Mouse (Mus musculus) liver, embryonic 12.5 days (tissue): ENCODE measurements at regions not wholly inside any gene's neighbourhood (a gene's known extent, or its start where the extent isn't known, plus 50 kb on each side); places are given as distances from the start of the nearest gene placed in this dataset.

Experiments used
- ATAC-seq: fragments of 200-750 bp; cut with Nextera tagmentation; 2 replicates; pipeline ENCODE4 v1.8.0; 2017; ENCODE audit warnings: moderate number of reproducible peaks, mild to moderate bottlenecking, moderate library complexity
- H3K27ac ChIP-seq: fragments of 300-500 bp; sonication (generic); 2 replicates; pipeline ENCODE4 v1.5.1; 2016; ENCODE audit warnings: mild to moderate bottlenecking
- H3K27me3 ChIP-seq: fragments of 300-500 bp; sonication (generic); replicated peaks from 2 replicates; pipeline ENCODE4 v1.6.1; 2016; ENCODE audit warnings: mild to moderate bottlenecking, moderate library complexity
- H3K36me3 ChIP-seq: fragments of 300-500 bp; sonication (generic); 2 replicates; pipeline ENCODE4 v1.6.1; 2016; ENCODE audit warnings: mild to moderate bottlenecking, moderate library complexity
- H3K4me1 ChIP-seq: fragments of 300-500 bp; sonication (generic); 2 replicates; pipeline ENCODE4 v1.6.1; 2016
- H3K4me2 ChIP-seq: fragments of 300-500 bp; sonication (generic); 2 replicates; pipeline ENCODE4 v1.6.1; 2016; ENCODE audit warnings: mild to moderate bottlenecking, moderate library complexity
- H3K4me3 ChIP-seq: fragments of 300-500 bp; sonication (generic); 2 replicates; pipeline ENCODE4 v1.5.1; 2016; ENCODE audit warnings: mild to moderate bottlenecking, moderate library complexity
- H3K9ac ChIP-seq: fragments of 300-500 bp; sonication (generic); 2 replicates; pipeline ENCODE4 v1.6.1; 2016; ENCODE audit warnings: mild to moderate bottlenecking, moderate library complexity
- H3K9me3 ChIP-seq: fragments of 300-500 bp; sonication (generic); replicated peaks from 2 replicates; pipeline ENCODE4 v1.6.1; 2016; ENCODE audit warnings: mild to moderate bottlenecking, moderate library complexity
- WGBS: fragments of 180-500 bp; shearing (Covaris S2); methylation state at CpG from one replicate; pipeline ENCODE4 v1.1.7; 2016; ENCODE audit not compliant: insufficient replicate concordance; 5-methylcytosine and 5-hydroxymethylcytosine counted together

- Histone ChIP-seq H3K9ac (no peak overlapping the region), H3K4me1 (no peaks in the 10 kb centered on the region), H3K9me3 (no peaks in the 10 kb centered on the region), H3K36me3 (no peaks in the 10 kb centered on the region), H3K4me2 (no peak overlapping the region), H3K27me3 (no peaks in the 10 kb centered on the region), H3K4me3 (no peak overlapping the region), H3K27ac (no peak overlapping the region)
- no peak for ATAC-seq
- 55% methylated on average over 1 of the region's 1 CpGs for WGBS
Observed at GRCm38 (mm10) chr9:113414690-113415089, 293.4 kb downstream of the Pdcd6ip start.

GRCm38 (mm10) chr9:113413851-113414250 is 294.2 kb downstream of the Pdcd6ip start:
- Histone ChIP-seq H3K9ac (no peak overlapping the region), H3K4me2 (no peak overlapping the region), H3K4me1 (no peaks in the 10 kb centered on the region), H3K27me3 (no peaks in the 10 kb centered on the region), H3K36me3 (no peaks in the 10 kb centered on the region), H3K4me3 (no peak overlapping the region), H3K27ac (no peak overlapping the region), H3K9me3 (no peaks in the 10 kb centered on the region)
- ATAC-seq = no peak
- WGBS = 68% methylated on average over 3 of the region's 3 CpGs

DNA sequence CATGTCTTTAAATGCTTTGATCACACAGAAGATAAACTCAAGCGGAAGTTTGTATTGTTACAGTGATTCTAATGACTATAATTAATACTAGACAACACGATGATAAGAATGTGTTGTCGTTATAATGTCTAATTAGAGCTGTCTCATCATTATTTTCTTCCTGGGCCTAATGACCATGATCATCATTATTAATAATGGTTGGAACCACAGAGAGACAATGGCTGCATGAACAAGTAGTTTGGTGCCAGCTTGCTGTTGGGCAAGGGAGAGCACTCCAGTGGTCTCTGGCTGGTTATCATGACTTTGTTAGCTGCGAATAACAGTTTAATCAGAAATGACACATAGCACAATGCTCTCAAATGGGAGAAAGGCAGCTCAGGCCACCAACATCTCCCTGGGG is 296.4 kb downstream of the Pdcd6ip start:
- Histone ChIP-seq H3K9ac (no peak overlapping the region), H3K4me1 (no peaks in the 10 kb centered on the region), H3K27me3 (no peaks in the 10 kb centered on the region), H3K4me3 (no peak overlapping the region), H3K4me2 (no peak overlapping the region), H3K36me3 (no peaks in the 10 kb centered on the region), H3K9me3 (no peaks in the 10 kb centered on the region), H3K27ac (no peak overlapping the region)
- ATAC-seq = no peak
- WGBS = 74% methylated on average over 4 of the region's 4 CpGs

GRCm38 (mm10) chr9:113408521-113408920 is 299.5 kb downstream of the Pdcd6ip start:
- H3K4me1 ChIP-seq = no peaks in the 10 kb centered on the region
- no peak overlapping the region for H3K9ac ChIP-seq
- no peaks in the 10 kb centered on the region for H3K9me3 ChIP-seq
- no peak for ATAC-seq
- H3K27me3 ChIP-seq = no peaks in the 10 kb centered on the region
- WGBS = 62% methylated on average over 4 of the region's 4 CpGs
- H3K27ac ChIP-seq = no peak overlapping the region
- H3K36me3 ChIP-seq = no peaks in the 10 kb centered on the region
- no peak overlapping the region for H3K4me3 ChIP-seq
- H3K4me2 ChIP-seq = no peak overlapping the region

GRCm38 (mm10) chr9:113394320-113394719 is 313.7 kb downstream of the Pdcd6ip start:
- Histone ChIP-seq H3K36me3 (no peaks in the 10 kb centered on the region), H3K4me2 (no peak overlapping the region), H3K27ac (no peak overlapping the region), H3K4me3 (no peak overlapping the region), H3K9me3 (no peaks in the 10 kb centered on the region), H3K9ac (no peak overlapping the region), H3K4me1 (no peaks in the 10 kb centered on the region), H3K27me3 (no peaks in the 10 kb centered on the region)
- 58% methylated on average over 3 of the region's 3 CpGs for WGBS
- no peak for ATAC-seq

- Histone ChIP-seq H3K27ac (no peak overlapping the region), H3K36me3 (no peaks in the 10 kb centered on the region), H3K9ac (no peak overlapping the region), H3K4me2 (no peak overlapping the region), H3K27me3 (no peaks in the 10 kb centered on the region), H3K9me3 (peaks cover 13% of the 10 kb centered on the region; the same call in 1 of the 2 replicates), H3K4me1 (no peaks in the 10 kb centered on the region), H3K4me3 (no peak overlapping the region)
- WGBS = 70% methylated on average over 12 of the region's 12 CpGs
- no peak for ATAC-seq
Observed at GRCm38 (mm10) chr9:113387356-113387755, 320.7 kb downstream of the Pdcd6ip start.

DNA sequence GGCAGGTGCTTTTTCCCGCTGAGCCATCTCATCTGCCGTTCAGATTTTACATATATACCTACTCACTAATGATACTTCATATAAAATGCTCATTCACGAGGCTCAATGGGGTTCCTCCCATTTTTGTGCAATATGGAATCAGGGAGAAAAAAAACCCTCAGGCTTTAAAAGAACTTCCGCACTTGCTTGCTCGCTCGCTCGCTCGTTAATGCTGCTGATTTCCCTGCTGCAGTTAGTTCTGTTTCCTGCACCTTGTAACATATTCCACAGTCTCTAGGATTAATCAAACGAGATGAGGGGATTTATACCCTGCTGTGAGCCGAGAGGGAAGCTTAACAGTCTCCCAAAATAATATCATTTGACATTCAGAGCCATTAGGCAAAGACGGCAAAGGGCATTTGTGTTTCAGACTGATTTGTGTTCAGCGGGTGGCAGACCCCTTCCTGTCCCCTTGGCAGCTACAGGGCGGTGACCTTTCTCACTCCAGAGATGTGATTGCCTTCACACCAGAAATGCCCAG is 326.4 kb downstream of the Pdcd6ip start:
- H3K9ac ChIP-seq = no peak overlapping the region
- H3K36me3 ChIP-seq = no peaks in the 10 kb centered on the region
- H3K4me1 ChIP-seq = no peaks in the 10 kb centered on the region
- no peak overlapping the region for H3K27ac ChIP-seq
- H3K4me2 ChIP-seq = no peak overlapping the region
- H3K27me3 ChIP-seq = no peaks in the 10 kb centered on the region
- 60% methylated on average over 13 of the region's 13 CpGs for WGBS
- H3K9me3 ChIP-seq = peaks cover 20% of the 10 kb centered on the region; the same call in 1 of the 2 replicates
- ATAC-seq = no peak
- no peak overlapping the region for H3K4me3 ChIP-seq

GRCm38 (mm10) chr9:113380408-113381129 is 327.5 kb downstream of the Pdcd6ip start:
- no peaks in the 10 kb centered on the region for H3K36me3 ChIP-seq
- no peaks in the 10 kb centered on the region for H3K4me1 ChIP-seq
- H3K27ac ChIP-seq = no peak overlapping the region
- H3K4me2 ChIP-seq = no peak overlapping the region
- no peaks in the 10 kb centered on the region for H3K27me3 ChIP-seq
- H3K9ac ChIP-seq = no peak overlapping the region
- ATAC-seq = no peak
- peaks cover 26% of the 10 kb centered on the region; the same call in 1 of the 2 replicates for H3K9me3 ChIP-seq
- WGBS = 63% methylated on average over 17 of the region's 17 CpGs
- no peak overlapping the region for H3K4me3 ChIP-seq

- H3K9me3 ChIP-seq = peaks cover 18% of the 10 kb centered on the region; the same call in 1 of the 2 replicates
- H3K9ac ChIP-seq = no peak overlapping the region
- H3K36me3 ChIP-seq = no peaks in the 10 kb centered on the region
- ATAC-seq = no peak
- 58% methylated on average over 2 of the region's 2 CpGs for WGBS
- no peak overlapping the region for H3K27ac ChIP-seq
- H3K4me1 ChIP-seq = no peaks in the 10 kb centered on the region
- no peaks in the 10 kb centered on the region for H3K27me3 ChIP-seq
- H3K4me3 ChIP-seq = no peak overlapping the region
- H3K4me2 ChIP-seq = no peak overlapping the region
Observed at GRCm38 (mm10) chr9:113378525-113378924, 329.5 kb downstream of the Pdcd6ip start.

GRCm38 (mm10) chr9:113371718-113372306 is 336.2 kb downstream of the Pdcd6ip start:
- H3K9me3 ChIP-seq = 0 out of 2 replicates have a peak, but pooled peaks cover 14% of the 10 kb centered on the region
- no peak overlapping the region for H3K27ac ChIP-seq
- no peaks in the 10 kb centered on the region for H3K36me3 ChIP-seq
- no peak overlapping the region for H3K4me2 ChIP-seq
- H3K27me3 ChIP-seq = no peaks in the 10 kb centered on the region
- H3K9ac ChIP-seq = no peak overlapping the region
- 57% methylated on average over 7 of the region's 7 CpGs for WGBS
- ATAC-seq = no peak
- no peak overlapping the region for H3K4me3 ChIP-seq
- no peaks in the 10 kb centered on the region for H3K4me1 ChIP-seq

DNA sequence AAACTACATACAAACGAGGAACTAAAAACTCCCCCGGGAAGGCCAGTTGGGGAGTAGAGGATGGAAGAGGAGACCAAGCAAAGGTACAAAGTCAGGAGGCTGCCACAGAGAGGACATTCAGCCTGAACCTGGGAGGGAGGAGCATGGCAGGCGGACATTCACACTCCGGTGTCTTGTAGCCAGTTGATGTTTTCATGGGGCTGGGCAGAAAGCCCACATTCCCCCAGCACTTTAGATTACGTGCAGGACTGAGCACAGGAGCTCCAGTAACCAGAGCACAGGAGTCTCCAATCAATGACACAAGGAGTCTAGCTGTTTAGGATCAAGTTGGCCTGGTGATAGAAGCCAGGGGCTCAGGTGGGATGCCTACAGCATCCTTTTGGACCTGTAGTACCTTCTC is 360.1 kb downstream of the Pdcd6ip start:
- Histone ChIP-seq H3K27ac (no peak overlapping the region), H3K4me1 (no peaks in the 10 kb centered on the region), H3K36me3 (no peaks in the 10 kb centered on the region), H3K27me3 (no peaks in the 10 kb centered on the region), H3K4me3 (no peak overlapping the region), H3K9ac (no peak overlapping the region), H3K4me2 (no peak overlapping the region), H3K9me3 (no peaks in the 10 kb centered on the region)
- no peak for ATAC-seq
- 66% methylated on average over 5 of the region's 5 CpGs for WGBS

DNA sequence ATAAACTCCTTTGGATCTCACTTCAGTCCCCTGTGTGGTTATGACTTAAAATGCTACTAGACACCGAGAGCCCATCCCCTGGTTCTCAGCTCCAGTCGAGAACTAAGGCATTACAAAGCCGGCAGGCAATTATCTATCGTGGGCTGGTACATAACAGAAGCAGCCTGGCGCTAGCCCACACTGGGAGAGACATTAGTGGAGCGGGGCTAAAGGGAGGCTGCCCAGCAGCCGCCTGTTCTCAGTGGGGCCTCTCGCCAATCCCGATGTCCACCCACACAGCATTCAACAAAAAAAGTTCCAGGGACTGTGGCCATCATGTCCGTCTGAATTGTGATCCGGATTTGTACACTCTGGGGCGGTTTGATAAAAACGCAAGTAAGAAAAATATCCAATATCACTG is 361.5 kb downstream of the Pdcd6ip start:
- ATAC-seq = no peak
- no peak overlapping the region for H3K4me3 ChIP-seq
- no peaks in the 10 kb centered on the region for H3K4me1 ChIP-seq
- WGBS = 77% methylated on average over 13 of the region's 13 CpGs
- no peaks in the 10 kb centered on the region; the same call in 1 of the 2 replicates for H3K9me3 ChIP-seq
- H3K36me3 ChIP-seq = no peaks in the 10 kb centered on the region
- H3K27me3 ChIP-seq = no peaks in the 10 kb centered on the region
- no peak overlapping the region for H3K27ac ChIP-seq
- no peak overlapping the region for H3K9ac ChIP-seq
- no peak overlapping the region for H3K4me2 ChIP-seq
